Mouse (Mus musculus): ENCODE data around the gene Adamts12. TPM values are rescaled to one million over a fixed set of nuclear protein-coding genes. Genes with fewer than 3 reads are reported as not detected.

Gene Adamts12
- total RNA-seq, 4 experiments from 2014 or later: 0.61 to 1.4 (median 1.1) TPM

DNA sequence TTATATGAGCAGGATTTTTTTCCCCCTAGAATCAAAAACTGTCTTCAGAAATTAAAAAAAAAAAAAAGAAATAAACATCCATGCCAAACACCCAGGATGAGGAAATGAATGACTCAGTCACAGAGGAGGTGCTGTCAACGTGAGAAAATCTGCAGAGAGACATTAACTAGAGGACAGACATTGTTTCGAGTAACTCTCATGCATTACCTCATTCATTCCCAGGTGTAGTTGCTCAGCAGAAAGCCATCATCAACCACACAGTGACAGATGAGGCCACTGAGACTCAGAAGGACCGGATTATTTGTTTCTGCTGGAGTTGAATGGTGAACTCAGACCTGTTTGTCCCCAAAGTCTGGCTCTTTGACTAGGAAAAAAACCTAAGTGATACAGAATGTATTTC lies 81.0 kb downstream of the Adamts12 start:
- no peak for DNase-seq (ENCODE audit: low spot score in 2 of 2)

DNA sequence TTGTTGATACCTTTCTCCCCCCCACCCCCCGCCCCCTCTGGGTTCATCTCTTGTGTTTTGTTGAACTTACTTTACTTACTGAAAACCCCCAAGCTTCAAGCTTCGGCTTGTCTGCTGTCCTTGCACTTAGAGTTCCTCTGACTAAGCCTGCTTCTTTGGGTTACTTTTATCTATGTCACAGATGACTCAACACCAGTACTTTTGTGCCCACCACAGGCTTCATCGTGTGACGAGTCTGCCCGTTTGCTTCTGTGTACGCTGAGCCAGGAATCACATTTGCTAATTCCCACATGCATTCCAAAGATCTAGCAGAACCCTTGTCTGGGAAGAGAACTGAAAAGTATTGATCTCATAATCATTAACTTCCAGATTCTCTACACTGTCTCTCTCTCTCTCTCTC lies 94.8 kb downstream of the Adamts12 start:
- DNase-seq (ENCODE audit: low spot score in 2 of 2): no peak

DNA sequence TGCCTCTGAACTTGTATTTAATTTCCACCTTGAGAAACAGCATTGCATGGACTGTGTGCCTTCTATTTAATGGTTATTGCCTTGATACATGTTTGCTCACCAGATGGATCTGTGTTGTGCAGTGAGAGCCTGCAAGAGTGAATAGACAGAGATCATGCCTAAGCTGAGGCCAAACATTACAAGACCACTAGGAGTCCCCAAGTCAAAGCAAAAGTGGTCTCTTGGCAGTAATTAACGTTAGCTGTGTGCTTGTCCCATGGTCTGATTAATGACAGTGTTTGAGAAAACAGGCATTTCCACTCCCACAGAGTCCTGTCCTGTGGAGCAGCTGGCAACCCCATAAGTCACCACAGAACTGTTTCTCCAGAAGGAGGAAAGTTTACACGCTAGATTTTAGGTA lies 96.2 kb downstream of the Adamts12 start:
- DNase-seq (ENCODE audit: low spot score in 2 of 2): no peak

DNA sequence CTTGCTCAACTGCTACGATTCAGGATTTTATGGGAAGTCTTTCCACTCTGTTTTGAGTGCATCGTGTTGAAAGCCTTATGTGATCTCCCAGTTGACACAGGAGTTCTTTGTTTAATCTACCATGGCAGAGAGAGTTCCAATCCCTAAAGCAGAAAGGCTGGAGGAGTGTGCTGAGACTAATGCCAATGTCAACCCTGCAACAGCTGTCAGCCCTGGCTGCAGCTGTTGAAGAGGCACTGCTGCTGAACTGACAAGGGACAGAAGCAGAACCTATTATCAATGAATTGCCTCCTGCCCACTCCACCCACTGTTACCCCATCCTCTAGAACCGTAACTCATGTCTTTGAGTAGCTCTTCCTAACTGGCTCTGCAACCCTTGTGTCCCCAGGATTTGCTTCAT lies 101.3 kb downstream of the Adamts12 start:
- no peak for DNase-seq (ENCODE audit: low spot score in 2 of 2)

DNA sequence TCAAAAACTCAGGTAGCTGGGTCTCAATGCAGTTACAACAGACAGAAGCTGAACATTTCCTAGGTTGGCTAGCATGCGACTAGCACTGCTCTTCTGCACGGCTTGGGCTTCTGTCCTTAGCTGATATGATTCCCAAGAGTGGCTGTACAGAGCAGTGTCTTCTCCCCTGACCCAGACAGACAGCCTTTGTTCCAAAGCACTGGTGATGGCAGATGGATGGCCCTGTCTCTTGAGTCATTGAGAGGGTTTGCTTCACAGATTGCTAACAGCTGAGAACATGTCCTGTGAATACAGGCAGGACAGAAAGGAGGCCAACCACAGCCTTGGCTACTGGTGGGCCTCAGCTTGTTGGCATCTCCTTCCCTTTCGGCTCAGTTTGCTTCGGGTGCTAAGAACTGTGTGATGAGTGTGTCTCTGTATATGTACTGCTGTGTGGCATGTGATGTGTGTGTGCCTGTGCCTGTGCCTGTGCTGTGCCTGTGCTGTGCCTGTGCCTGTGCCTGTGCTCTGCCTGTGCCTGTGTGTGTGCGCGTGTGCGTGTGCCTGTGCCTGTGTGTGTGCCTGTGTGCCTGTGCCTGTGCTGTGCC lies 109.4 kb downstream of the Adamts12 start:
- no peak for DNase-seq (ENCODE audit: low spot score in 2 of 2)

DNA sequence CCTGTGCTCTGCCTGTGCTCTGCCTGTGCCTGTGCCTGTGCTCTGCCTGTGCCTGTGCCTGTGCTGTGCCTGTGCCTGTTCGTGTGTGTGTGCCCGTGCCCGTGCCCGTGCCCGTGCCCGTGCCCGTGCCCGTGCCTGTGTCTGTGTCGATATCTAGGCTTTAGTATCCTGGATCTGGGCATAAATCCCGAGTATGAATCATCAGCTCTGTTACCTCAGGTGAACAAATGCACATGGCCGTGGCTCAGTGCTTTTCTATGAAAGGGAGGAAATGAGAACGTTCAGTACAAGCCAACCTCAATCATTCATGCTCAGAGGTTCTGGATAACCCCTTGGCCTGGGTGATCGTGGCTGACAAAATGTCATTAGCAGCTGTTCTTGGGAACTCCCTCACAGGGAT lies 110.3 kb downstream of the Adamts12 start:
- no peak for DNase-seq (ENCODE audit: low spot score in 2 of 2)

DNA sequence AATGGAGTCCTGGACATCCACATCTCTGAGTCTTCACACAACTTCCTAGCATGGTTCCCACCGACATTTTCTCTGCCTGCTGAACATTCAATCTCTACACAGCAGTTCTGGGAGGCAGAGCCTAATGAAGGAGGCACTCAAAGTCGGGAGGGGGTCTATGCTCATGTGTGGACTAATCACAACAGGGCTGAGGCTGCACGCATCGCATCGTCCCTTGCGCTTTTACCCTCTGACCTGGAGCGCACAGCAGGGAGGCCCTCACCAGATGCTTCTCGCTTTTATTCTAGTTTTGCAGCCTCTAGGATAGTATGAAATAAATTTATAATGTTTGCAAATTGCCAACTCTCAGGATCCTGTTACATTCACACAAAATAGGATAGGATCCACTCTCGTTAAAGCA lies 112.9 kb downstream of the Adamts12 start:
- no peak for DNase-seq (ENCODE audit: low spot score in 2 of 2)

DNA sequence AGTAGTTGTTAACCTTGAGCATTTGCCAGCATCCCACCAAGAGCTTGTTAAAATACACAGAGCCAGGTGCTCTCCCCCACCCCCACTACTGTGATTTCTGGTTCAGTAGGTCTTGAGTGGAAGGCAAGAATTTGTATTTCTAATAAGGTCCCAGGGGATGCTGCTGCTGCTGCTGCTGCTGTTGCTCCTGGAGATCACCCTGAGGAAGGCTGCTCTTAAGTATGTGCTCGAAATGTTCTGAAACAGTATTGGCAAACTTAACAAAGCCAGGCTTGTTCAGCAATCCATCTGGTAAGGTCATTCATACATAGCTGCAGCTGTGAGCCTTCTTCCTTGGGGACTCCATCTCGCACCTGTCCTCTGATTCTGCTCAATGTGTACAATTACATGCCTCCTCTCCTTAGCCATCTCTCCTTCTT lies 115.2 kb downstream of the Adamts12 start:
- no peak for DNase-seq (ENCODE audit: low spot score in 2 of 2)

DNA sequence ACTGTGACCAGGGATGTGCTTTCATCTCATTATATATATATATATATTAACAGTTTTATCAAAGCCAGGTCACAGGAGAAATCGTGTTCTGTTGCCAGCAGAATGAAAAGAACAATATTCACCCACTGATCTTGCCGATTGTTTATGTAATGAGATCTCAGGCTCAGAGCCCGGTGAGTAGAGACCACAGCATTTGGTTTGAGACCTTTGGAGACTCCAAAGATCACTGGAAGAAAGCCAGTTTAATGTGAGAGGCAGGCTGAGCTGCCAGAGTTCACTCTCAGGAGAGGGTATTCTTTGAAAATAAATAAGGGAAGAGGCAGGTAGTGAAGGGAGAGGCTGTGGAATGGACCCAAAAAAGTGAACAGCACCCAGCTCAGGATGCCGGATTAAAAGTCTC lies 122.1 kb downstream of the Adamts12 start:
- DNase-seq (ENCODE audit: low spot score in 2 of 2): no peak

DNA sequence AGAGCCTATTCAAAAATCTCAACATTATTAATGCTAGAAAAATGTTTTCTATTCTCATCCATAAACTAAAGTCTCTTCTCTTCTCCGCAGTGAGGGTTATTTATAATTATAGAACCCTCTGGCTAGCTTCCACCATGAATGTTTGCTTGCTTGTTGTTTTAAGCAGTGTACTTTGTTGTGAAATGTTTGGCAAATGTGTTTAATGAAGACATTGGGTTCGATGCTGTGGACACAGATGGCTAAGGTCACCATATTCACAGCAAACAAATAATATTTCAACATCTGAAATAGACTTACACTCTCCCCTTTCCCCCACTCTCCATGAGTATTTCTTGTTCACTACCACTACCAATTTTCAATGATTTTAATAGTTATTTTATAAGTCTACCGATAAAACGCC lies 125.9 kb downstream of the Adamts12 start:
- no peak for DNase-seq (ENCODE audit: low spot score in 2 of 2)

DNA sequence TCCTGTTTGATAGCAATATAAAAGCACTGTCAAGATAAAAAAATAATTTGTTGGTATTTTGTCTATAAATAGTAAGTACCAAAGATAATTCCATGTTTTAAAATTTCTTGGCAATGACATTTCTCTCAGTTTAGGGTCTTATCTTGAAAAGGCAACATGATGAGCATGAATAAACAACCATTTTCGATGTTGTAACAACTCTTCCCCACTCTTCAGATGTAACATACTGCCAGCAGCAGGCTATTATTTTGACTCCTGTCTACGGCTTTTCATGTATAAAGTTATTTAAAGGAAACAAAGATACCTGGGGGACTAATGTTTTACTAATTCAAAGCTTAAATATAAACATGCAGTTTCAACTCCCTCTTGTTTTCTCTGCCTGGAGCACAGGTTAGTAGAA lies 128.2 kb downstream of the Adamts12 start:
- no peak for DNase-seq (ENCODE audit: low spot score in 2 of 2)

DNA sequence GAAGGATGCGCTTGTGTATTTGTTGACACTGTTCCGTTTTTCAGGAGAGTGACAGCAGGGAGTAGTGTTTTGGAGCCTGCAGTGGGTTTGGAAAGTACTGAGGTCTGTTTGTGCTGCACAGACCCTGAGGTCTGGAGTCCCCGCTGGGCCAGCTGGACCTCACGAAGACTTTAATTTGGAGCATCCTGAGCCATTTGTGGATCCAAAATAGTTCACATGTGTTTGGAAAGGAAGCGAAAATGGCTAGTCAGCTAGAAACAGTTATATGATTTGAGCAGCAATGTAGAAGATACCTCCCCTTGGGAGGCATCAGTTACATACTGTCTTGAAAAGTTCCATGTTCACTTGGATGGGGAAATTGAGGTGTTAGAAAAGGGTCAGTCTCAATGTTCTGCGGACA lies 132.5 kb downstream of the Adamts12 start:
- peak; percentile 20 to 22 for DNase-seq (ENCODE audit: low spot score in 2 of 2)

DNA sequence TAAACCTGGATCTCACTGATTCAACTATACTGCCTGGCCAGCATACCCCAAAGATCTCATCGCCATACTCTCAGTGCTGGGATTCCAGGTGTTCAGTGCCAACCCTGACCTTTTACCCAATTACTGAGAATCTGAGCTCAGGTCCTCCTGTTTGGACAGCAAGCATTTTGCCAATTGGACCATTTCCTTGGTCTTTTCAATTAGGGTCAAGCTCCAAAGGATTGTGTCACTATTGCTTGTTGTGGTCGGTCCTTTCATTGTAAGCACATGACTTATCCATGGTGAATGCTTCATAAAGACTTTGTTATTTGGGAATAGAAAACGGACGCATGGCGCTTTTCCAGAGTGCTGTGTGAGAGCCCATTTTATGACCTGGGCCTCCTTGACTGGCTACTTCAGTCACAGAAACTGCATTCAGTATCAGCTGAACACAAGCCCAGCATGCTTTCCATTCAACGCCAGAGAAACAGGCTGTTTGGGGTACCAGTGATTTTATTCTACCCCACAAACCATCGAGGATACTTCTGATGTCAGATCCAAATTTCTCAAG lies 133.7 kb downstream of the Adamts12 start:
- DNase-seq (ENCODE audit: low spot score in 2 of 2): no peak

DNA sequence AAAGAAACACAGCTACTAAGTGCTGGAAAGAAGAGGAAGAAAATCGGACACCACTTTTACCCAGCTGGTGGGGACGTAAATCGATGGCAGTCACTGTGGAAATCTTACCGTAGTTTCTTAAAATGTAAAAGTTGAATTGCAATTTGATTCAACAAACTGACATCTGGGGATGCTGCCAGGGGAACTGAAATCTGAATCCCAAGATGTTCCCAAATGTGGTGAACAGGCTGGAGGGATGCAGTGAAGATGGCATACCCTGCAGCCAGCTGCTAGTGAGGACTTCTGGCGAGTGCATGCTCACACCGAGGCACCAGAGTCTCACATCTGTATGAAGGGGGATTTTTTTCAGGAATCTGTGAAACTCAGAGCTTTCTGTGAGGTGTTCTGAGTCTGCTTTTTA lies 138.5 kb downstream of the Adamts12 start:
- DNase-seq (ENCODE audit: low spot score in 2 of 2): no peak

DNA sequence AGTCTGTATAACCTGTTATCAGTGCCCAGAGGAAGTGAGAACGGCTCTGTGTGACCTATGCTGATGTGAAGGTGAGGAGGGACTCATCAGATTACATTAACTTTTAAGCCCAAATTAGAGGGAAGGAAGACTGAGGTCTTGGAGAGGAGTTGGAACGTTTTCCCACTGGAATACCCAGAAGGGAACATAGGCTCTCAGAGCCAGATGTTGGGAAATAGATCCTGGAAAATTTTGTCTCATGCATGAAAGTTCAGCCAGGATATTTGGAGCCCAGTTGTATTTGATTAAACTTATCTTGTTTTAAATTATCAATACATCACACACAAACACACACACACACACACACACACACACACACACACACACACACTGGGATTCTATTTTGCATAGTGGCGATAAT lies 140.3 kb downstream of the Adamts12 start:
- DNase-seq (ENCODE audit: low spot score in 2 of 2): no peak

DNA sequence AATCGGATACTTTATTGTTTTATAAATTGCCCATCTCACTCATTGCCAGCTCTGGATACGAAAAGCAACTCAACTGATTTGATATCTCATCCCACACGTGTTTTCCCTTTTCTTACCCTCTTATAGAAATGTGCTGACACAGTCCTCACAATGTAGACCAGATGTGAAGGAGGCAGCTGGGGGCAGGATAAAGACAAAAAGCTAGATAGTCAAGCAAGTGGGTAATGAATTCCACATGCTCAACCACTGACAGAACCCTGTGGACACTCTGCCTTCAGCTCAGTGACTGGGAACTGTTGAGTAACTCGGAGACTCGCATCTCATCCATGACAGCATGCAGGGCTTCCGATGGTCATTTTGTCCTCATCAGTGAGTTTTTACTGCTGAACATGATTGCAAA lies 146.4 kb downstream of the Adamts12 start:
- DNase-seq (ENCODE audit: low spot score in 2 of 2): no peak

DNA sequence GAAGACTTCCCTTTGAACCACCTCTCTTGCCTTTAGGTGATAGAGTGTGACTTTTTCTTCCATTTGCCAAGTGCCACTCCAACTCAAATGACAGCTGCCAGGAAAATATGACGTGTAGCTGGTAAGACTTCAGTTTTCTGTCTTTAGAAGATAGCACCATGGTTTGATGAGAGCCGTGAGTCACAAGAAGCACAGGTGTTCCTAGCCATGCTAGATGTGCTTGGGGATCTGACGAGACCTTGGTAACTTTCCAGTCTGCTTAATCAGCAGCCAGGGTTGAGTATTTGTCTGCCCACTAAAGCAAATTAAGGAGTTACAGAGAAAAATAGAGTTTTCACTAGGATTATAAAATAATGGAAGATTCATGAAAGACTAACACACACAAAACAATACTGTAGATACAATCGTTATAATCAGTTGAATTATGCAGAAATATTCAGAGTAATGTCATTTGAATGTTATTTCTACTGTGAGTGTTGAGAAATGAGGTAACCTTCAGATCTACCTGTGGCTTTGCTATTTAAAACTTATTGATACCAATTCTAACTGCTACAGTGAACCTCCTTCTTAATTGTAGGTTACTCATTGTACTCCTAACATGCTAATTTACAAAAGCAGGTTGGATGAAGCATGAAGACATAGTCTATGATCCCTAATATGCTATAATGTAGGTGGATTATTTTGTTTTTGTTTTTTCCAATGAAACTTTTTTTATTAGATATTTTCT lies 169.5 kb downstream of the Adamts12 start:
- no peak for DNase-seq (ENCODE audit: low spot score in 2 of 2)

DNA sequence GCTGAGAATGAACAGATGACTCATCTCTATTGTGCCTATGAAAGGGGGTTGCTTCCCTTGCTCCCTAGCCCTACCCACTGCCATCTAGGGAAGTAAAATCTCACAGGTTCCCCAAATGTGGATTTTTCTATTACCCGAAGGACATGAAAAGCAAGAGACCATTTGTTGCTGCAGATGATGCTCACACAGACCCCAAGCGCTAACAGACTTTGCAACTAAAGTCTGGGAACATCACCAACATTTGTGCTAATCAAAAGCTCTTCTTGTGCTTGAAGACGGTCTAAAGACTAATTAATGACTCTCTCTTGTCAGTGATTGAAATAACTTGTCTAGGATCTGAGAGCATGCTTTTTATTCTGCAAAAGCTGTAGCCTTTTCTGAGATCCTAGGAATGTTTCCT lies 175.8 kb downstream of the Adamts12 start:
- no peak for DNase-seq (ENCODE audit: low spot score in 2 of 2)

DNA sequence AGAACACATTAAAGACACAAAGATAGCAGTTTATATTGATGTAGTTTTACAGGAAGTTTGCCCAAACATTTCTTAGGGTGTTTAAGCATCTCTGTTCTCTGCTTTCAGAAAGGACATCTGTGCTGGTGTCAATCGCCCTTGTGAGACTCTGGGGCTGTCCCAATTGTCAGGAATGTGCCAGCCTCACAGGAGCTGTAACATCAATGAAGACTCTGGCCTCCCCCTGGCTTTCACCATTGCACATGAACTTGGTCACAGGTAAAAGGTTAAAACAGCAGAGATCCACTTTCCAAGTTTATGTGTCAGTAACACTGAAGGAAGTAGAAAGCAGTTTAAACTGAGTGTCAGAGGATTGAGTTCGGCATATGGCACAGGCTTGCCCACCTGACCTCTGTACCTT lies 176.7 kb downstream of the Adamts12 start:
- no peak for DNase-seq (ENCODE audit: low spot score in 2 of 2)

DNA sequence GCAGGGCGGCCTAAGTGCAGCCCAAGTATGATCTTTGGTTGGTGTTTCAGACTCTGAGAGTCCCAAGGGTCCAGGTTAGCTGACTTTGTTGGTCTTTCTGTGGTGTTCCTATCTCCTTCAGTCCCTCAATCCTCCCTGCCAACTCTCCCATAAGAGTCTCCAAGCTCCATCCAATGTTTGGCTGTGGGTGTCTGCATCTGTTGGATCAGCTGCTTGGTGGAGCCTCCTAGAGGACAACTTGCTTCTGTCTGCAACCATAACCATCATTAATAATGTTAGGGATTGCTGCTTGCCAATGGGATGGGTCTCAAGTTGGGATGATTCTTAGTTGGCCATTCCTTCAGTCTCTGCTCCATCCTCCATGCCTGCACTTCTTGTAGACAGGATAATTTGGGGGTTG lies 181.8 kb downstream of the Adamts12 start:
- DNase-seq (ENCODE audit: low spot score in 2 of 2): no peak

DNA sequence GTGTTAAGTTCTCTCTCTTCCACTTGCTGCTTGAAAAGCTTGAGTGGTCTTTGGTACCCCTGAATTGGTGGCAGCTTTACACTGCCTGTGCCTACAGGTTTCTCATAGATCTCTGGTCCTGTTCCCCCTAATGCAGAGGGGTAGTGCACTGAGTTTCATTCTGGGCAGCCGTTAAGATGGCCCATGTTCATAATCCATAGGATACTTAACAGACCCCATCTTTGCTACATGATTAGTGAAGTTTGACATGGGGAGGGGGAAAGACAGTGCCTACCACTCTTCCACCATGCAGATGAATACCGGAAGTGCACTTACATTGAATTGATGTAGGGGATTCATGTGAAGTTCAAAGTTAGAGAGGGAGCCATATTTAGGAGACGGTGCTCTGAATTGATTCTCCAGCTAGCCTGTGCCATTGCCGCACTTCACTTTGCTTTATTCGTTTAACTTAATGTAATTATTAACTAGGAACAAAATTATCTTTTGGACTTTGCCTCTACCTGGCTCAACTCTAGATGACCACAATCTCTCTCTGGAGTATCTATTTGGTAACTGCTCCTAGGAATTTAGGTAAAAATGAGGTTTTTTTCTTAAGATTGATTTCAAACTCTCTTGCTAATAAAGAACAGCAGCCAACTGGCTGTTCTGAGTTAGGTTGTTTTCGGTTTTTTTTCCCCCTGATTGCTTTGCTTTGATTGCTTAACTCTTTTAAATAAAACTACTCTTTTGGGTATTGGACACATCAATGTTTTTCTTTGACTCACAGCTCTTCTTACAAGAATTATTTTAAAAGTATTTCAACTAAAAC lies 214.9 kb downstream of the Adamts12 start:
- no peak for DNase-seq (ENCODE audit: low spot score in 2 of 2)

DNA sequence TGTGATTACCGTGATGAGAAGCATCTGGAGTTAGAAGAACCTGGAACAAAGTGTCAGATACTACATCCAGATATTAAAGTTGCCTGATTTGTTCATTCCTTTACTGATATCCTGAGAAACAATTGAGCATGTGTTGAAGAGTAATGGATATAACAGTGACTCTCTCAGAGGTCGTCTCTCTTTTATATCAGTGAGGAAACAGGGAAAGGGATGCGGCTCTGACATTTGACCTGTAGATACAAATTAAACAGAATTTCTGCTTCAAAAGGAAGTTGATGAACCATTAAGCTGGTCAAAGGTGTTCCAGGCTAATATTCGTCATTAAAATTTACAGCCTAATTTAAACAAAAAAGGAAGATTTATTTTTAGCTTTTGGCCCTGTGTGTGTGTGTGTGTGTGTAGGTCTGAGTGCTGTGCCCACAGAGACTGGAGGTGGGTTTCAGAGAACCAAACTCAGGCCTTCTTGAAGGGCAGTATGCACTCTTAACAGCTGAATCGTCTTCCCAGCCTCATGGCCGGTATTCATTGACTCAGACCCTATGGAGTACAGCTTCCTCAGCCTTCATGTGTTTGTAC lies 216.2 kb downstream of the Adamts12 start:
- no peak for DNase-seq (ENCODE audit: low spot score in 2 of 2)

All from gastrocnemius, adult 8-10 months (tissue).